Mouse (Mus musculus): ENCODE results near the gene Cyp21a1.

- no peak for TF ChIP-seq CTCF (IDR thresholded peaks at IDR 0.05; ENCODE audit: low read depth)
- TF ChIP-seq EP300 (IDR thresholded peaks at IDR 0.05; ENCODE audit: low read depth), result no peak
Observed at GRCm38 (mm10) chr17:34799531-34799925, 4.8 kb downstream of the Cyp21a1 start.

All from liver, postnatal 0 days (tissue).